8 mouse cellular contexts compared by ENCODE assay signal in the genomic region with DNA sequence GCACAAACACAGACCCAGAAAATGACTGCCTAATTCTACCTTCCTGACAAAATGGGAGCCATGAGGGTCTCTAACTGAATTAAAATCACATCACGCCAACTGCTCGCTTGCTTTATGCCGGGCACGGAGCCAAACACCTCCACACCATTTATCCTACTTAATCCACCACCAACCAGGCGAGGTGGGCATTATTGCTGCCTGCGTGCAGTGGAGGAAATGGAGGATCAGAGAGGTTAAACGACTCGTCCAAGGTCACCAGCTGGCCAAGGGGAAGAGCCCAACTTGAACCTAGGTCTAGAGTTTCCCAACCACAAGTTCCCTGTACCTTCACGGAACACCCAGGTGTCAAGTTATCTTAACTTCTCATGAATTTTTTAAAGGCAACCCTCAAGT. TPM values are rescaled to one million over a fixed set of nuclear protein-coding genes. Genes with fewer than 3 reads are reported as not detected.
A peak's percentile ranks its signal among the peaks of the same experiment; 100 is the strongest.
DNase-seq lines count a peak whose midpoint lies in the region; ATAC-seq and TF ChIP-seq lines count a peak whose summit lies in the region.

No protein-coding gene starts in this region.

- TF ChIP-seq EP300 in liver, postnatal 0 days (IDR thresholded peaks at IDR 0.05; ENCODE audit: low read depth): no peak

- peaks cover 18% of the 10 kb centered on the region for H3K4me1 ChIP-seq in testis, adult 2 months (ENCODE audit: control insufficient read depth, insufficient read depth, low read length)
- H3K4me1 ChIP-seq in intestine, embryonic 14.5 days (replicated peaks; ENCODE audit: control insufficient read depth, insufficient read depth, low read length): peaks cover 31% of the 10 kb centered on the region
- peaks cover 24% of the 10 kb centered on the region for H3K4me1 ChIP-seq in liver, postnatal 0 days (ENCODE audit: insufficient read depth)
- H3K4me1 ChIP-seq in stomach, embryonic 15.5 days: peaks cover 25% of the 10 kb centered on the region

- no peak for TF ChIP-seq POLR2A in testis, adult 2 months (IDR thresholded peaks at IDR 0.05; ENCODE audit: control insufficient read depth, low read depth, low read length)

- H3K9ac ChIP-seq in intestine, embryonic 14.5 days (ENCODE audit: low read length): peak overlapping the region; percentile 76
- peak overlapping the region; percentile 62; the same call in 1 of the 2 replicates for H3K9ac ChIP-seq in liver, postnatal 0 days (replicated peaks)
- peak overlapping the region; percentile 79 for H3K9ac ChIP-seq in stomach, embryonic 15.5 days

- 8% methylated on average over 9 of the region's 9 CpGs for WGBS in intestine, embryonic 14.5 days
- 9% methylated on average over 9 of the region's 9 CpGs for WGBS in liver, postnatal 0 days (ENCODE audit: insufficient replicate concordance)
- 4% methylated on average over 9 of the region's 9 CpGs for WGBS in stomach, embryonic 15.5 days

- no peaks in the 10 kb centered on the region for H3K9me3 ChIP-seq in intestine, embryonic 14.5 days (ENCODE audit: control insufficient read depth, low read length)
- no peaks in the 10 kb centered on the region for H3K9me3 ChIP-seq in liver, postnatal 0 days (ENCODE audit: low read length)
- no peaks in the 10 kb centered on the region for H3K9me3 ChIP-seq in stomach, embryonic 15.5 days

- H3K4me3 ChIP-seq in testis, adult 2 months (ENCODE audit: control insufficient read depth, low read depth, low read length): peak overlapping the region; percentile 89
- H3K4me3 ChIP-seq in intestine, embryonic 14.5 days (ENCODE audit: low read depth, low read length): peak overlapping the region; percentile 77
- peak overlapping the region; percentile 60 for H3K4me3 ChIP-seq in liver, postnatal 0 days (ENCODE audit: low read depth, low read length)
- peak overlapping the region; percentile 89 for H3K4me3 ChIP-seq in stomach, embryonic 15.5 days (replicated peaks)

- 0 out of 2 replicates have a peak, but pooled peaks have one; percentile 8 for TF ChIP-seq CTCF in testis, adult 2 months (IDR thresholded peaks at IDR 0.05; ENCODE audit: control insufficient read depth, insufficient read depth, insufficient replicate concordance, low read depth, low read length)
- TF ChIP-seq CTCF in liver, postnatal 0 days (IDR thresholded peaks at IDR 0.05; ENCODE audit: low read depth): no peak

- peak; percentile 56 for DNase-seq in cerebellum, adult 11-12 months
- no peak for DNase-seq in testis, postnatal 14 days (ENCODE audit: low spot score)
- DNase-seq in intestine, embryonic 14.5 days (ENCODE audit: low spot score): peak; percentile 68
- no peak for DNase-seq in liver, postnatal 0 days
- no peak for DNase-seq in urinary bladder, postnatal 14 days (ENCODE audit: low spot score)

- peak overlapping the region; percentile 74 for H3K4me2 ChIP-seq in intestine, embryonic 14.5 days (ENCODE audit: low read length)
- peak overlapping the region; percentile 74 for H3K4me2 ChIP-seq in liver, postnatal 0 days (ENCODE audit: low read depth, low read length)
- peak overlapping the region; percentile 97 for H3K4me2 ChIP-seq in stomach, embryonic 15.5 days

- H3K36me3 ChIP-seq in testis, adult 2 months (ENCODE audit: control insufficient read depth, insufficient read depth, low read length): no peaks in the 10 kb centered on the region
- no peaks in the 10 kb centered on the region for H3K36me3 ChIP-seq in intestine, embryonic 14.5 days (ENCODE audit: control insufficient read depth, insufficient read depth, low read length)
- no peaks in the 10 kb centered on the region for H3K36me3 ChIP-seq in liver, postnatal 0 days (replicated peaks; ENCODE audit: insufficient read depth, low read length)
- no peaks in the 10 kb centered on the region for H3K36me3 ChIP-seq in stomach, embryonic 15.5 days

- no peak overlapping the region for H3K27ac ChIP-seq in testis, adult 2 months (ENCODE audit: control insufficient read depth, insufficient read depth, low read depth, low read length)
- peak overlapping the region; percentile 16; the same call in 1 of the 2 replicates for H3K27ac ChIP-seq in intestine, embryonic 14.5 days (ENCODE audit: low read depth)
- H3K27ac ChIP-seq in liver, postnatal 0 days (ENCODE audit: low read depth): peak overlapping the region; percentile 85; the same call in 1 of the 2 replicates
- peak overlapping the region; percentile 78; the same call in 1 of the 2 replicates for H3K27ac ChIP-seq in stomach, embryonic 15.5 days

- H3K27me3 ChIP-seq in testis, adult 2 months (ENCODE audit: control insufficient read depth, insufficient read depth, low read length): no peaks in the 10 kb centered on the region
- H3K27me3 ChIP-seq in intestine, embryonic 14.5 days (replicated peaks; ENCODE audit: control insufficient read depth, insufficient read depth, low read length): 0 out of 2 replicates have a peak, but pooled peaks cover 8% of the 10 kb centered on the region
- peaks cover 17% of the 10 kb centered on the region for H3K27me3 ChIP-seq in liver, postnatal 0 days (ENCODE audit: insufficient read depth, low read length)
- H3K27me3 ChIP-seq in stomach, embryonic 15.5 days (replicated peaks): no peaks in the 10 kb centered on the region

- no peak for ATAC-seq in cerebellum, adult (ENCODE audit: insufficient number of reproducible peaks, low FRiP score, low TSS enrichment)
- no peak for ATAC-seq in intestine, embryonic 14.5 days (replicated peaks; ENCODE audit: low FRiP score, low TSS enrichment, low read depth)
- ATAC-seq in liver, postnatal 0 days: no peak
- ATAC-seq in stomach, embryonic 15.5 days (ENCODE audit: insufficient read depth, low FRiP score, low read depth): no peak

RNA-seq across cellular contexts. Expression of a gene that starts 2.3 kb away (rescaled TPM):
- polyA plus RNA-seq in testis, adult 2 months (2012; rRNA removed): 0.42 and 1.4 TPM in 2 replicates
- 7.4 and 9.7 TPM in 2 replicates for polyA plus RNA-seq in intestine, embryonic 14.5 days (2014; fragmentation: Nextera tagmentation; extraction: Ambion mirVana)
- 2.5 and 3.0 TPM in 2 replicates for polyA plus RNA-seq in liver, postnatal 0 days (2015; fragmentation: Nextera tagmentation; extraction: Ambion mirVana)
- 8.6 and 9.0 TPM in 2 replicates for polyA plus RNA-seq in stomach, embryonic 15.5 days (2015; fragmentation: Nextera tagmentation; extraction: Ambion mirVana)

Comparison
In these comparisons a context has a peak if more than half of its experiments do, and no peak if none do; other contexts are left out.
1. DNase-seq: peak in cerebellum, adult 11-12 months (single experiment) and intestine, embryonic 14.5 days (single experiment); none in testis, postnatal 14 days (single experiment), liver, postnatal 0 days (single experiment) and urinary bladder, postnatal 14 days (single experiment).
2. Peak in every context shown above with its lines, with median percentiles within 50 percentile points of each other: H3K4me3 ChIP-seq, H3K4me2 ChIP-seq and H3K9ac ChIP-seq.